Mouse (Mus musculus) erythroblast, embryonic 14.5 days (primary cell): Measurements from ENCODE around the gene Ahcy.

Experiments
- GATA1 ChIP-seq: IDR thresholded peaks from 2 replicates; pipeline ENCODE4 v1.6.1; 2012; ENCODE audit warnings: low read length, inconsistent platforms, mixed read lengths
- TAL1 ChIP-seq: IDR thresholded peaks from 3 replicates; pipeline ENCODE4 v1.6.1; 2012; ENCODE audit warnings: low read length, inconsistent platforms, mixed read lengths

DNA sequence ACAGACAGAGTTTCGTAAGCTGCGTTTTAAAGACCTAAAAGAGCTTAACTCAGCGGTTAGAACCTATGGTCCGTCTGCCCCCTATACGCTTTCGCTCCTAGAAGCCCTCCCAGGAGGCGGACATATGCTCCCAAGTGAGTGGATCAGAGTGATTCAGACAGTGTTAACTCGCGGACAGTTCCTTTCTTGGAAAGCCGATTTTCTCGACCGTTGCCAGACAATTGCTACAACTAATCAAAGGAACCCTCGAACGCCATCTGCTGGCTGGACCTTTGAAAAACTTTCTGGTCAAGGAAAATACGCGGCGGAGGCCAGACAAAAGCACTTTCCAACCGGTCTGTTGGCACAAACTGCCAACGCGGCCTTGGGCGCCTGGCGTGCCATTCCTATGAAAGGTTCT lies 54.6 kb downstream of the Ahcy start:
- no peak for TF ChIP-seq GATA1
- no peak for TF ChIP-seq TAL1
